Mouse (Mus musculus) liver, postnatal 0 days (tissue): ENCODE data around the gene Smarce1. TPM values are rescaled to one million over a fixed set of nuclear protein-coding genes. Genes with fewer than 3 reads are reported as not detected.
A peak's percentile ranks its signal among the peaks of the same experiment; 100 is the strongest.

Source experiments
- ATAC-seq: fragments of 200-750 bp; cut with Nextera tagmentation; 2 replicates; pipeline ENCODE4 v1.8.0; 2017; ENCODE audit warnings: mild to moderate bottlenecking, moderate library complexity
- DNase-seq: peaks from one replicate; pipeline ENCODE4 v3.0.0-alpha.2; 2016
- H3K27ac ChIP-seq: fragments of 300-500 bp; sonication (generic); 2 replicates; pipeline ENCODE4 v1.5.1; 2014; ENCODE audit warnings: antibody characterized with exemption, moderate library complexity, mild to moderate bottlenecking, low read depth
- H3K27me3 ChIP-seq: fragments of 300-500 bp; sonication (generic); 2 replicates; pipeline ENCODE4 v1.6.1; 2014; ENCODE audit warnings: low read length, control low read depth, mixed read lengths; ENCODE audit not compliant: insufficient read depth
- H3K36me3 ChIP-seq: fragments of 300-500 bp; sonication (generic); replicated peaks from 2 replicates; pipeline ENCODE4 v1.6.1; 2014; ENCODE audit warnings: mild to moderate bottlenecking, control low read depth, low read length, moderate library complexity, mixed read lengths; ENCODE audit not compliant: insufficient read depth
- H3K4me1 ChIP-seq: fragments of 300-500 bp; sonication (generic); 2 replicates; pipeline ENCODE4 v1.6.1; 2014; ENCODE audit warnings: antibody characterized with exemption, mild to moderate bottlenecking, control low read depth; ENCODE audit not compliant: insufficient read depth
- H3K4me2 ChIP-seq: fragments of 300-500 bp; sonication (generic); 2 replicates; pipeline ENCODE4 v1.6.1; 2014; ENCODE audit warnings: low read depth, mild to moderate bottlenecking, low read length, moderate library complexity, mixed read lengths
- H3K4me3 ChIP-seq: fragments of 300-500 bp; sonication (generic); 2 replicates; pipeline ENCODE4 v1.5.1; 2014; ENCODE audit warnings: low read depth, low read length
- H3K9ac ChIP-seq: fragments of 300-500 bp; sonication (generic); replicated peaks from 2 replicates; pipeline ENCODE4 v1.6.1; 2014; ENCODE audit warnings: mild to moderate bottlenecking, moderate library complexity
- H3K9me3 ChIP-seq: fragments of 300-500 bp; sonication (generic); 2 replicates; pipeline ENCODE4 v1.6.1; 2016; ENCODE audit warnings: mild to moderate bottlenecking, control low read depth, low read length, mixed read lengths
- CTCF ChIP-seq: sonication (generic); IDR thresholded peaks from 2 replicates; pipeline ENCODE4 v1.5.1; 2016; ENCODE audit warnings: antibody characterized with exemption, low read depth
- EP300 ChIP-seq: IDR thresholded peaks from 2 replicates; pipeline ENCODE4 v1.6.1; 2016; ENCODE audit warnings: antibody characterized with exemption, low read depth, mild to moderate bottlenecking
- WGBS: fragments of 180-500 bp; shearing (Covaris S2); extraction: QIAGEN DNeasy Blood & Tissue Kit; methylation state at CpG from one replicate; pipeline ENCODE4 v1.1.7; 2014; ENCODE audit not compliant: insufficient replicate concordance; 5-methylcytosine and 5-hydroxymethylcytosine counted together
- polyA plus RNA-seq: library from polyadenylated mRNA; unstranded; fragments of >200 nt; fragmentation: Nextera tagmentation; extraction: Ambion mirVana; gene quantifications from 2 replicates; pipeline ENCODE4 v1.2.1, GENCODE M21; 2015

The Smarce1 gene
- polyA plus RNA-seq, 1 experiment from 2014 or later: 61.0 TPM

DNA sequence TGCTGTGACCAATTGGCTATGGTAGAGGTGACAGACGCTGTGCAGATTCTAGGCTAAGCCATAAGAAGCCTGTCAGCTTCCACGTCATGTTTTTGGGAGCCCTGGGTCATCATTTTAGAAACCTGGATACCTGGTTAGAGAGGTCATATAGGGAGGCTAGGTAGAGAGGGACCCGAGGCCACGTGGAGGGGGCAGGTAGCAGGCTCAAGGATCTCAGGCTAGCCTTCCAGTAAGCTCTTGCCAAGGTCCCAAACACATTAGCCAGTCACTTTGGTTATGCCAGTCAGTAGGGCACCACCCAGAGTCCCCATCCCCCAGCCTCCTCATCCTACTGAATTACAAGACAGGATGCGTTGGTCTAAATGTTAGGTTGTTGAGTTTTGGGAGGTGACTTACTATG lies 11.2 kb upstream of the Smarce1 start:
- Histone ChIP-seq H3K9me3 (no peaks in the 10 kb centered on the region), H3K27me3 (no peaks in the 10 kb centered on the region), H3K36me3 (no peaks in the 10 kb centered on the region), H3K4me1 (peaks cover 9% of the 10 kb centered on the region), H3K4me3 (no peak overlapping the region), H3K4me2 (no peak overlapping the region), H3K27ac (no peak overlapping the region), H3K9ac (no peak overlapping the region)
- ATAC-seq (no peak), DNase-seq (no peak)
- 69% methylated on average over 5 of the region's 5 CpGs for WGBS
- no peak for TF ChIP-seq CTCF
- TF ChIP-seq EP300: no peak

DNA sequence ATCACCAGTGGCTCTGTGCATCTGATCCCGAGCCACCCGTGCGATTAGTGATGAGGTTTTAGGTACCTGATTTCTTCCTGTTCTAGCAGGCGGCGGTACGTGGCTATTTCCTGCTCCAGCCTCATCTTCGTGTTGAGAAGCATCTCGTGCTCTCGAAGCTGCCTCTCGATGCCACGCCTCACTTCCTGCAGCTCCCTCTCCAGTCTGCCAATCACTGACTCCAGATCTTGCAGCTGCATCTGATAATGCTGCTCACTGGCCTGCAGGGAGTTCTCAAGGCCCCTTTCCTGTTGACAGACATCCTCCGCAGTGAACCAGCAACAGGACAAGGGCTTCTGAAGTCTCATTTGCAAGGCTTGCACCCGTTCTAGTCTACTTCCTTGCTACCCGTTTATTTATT lies 7.7 kb upstream of the Smarce1 start:
- H3K27ac ChIP-seq: no peak overlapping the region
- no peak overlapping the region for H3K9ac ChIP-seq
- WGBS: 26% methylated on average over 14 of the region's 14 CpGs
- H3K4me2 ChIP-seq: no peak overlapping the region
- no peak for TF ChIP-seq CTCF
- H3K4me1 ChIP-seq: 0 out of 2 replicates have a peak, but pooled peaks cover 2% of the 10 kb centered on the region
- H3K36me3 ChIP-seq: no peaks in the 10 kb centered on the region
- H3K27me3 ChIP-seq: no peaks in the 10 kb centered on the region
- H3K4me3 ChIP-seq: no peak overlapping the region
- peak; percentile 36 for DNase-seq
- H3K9me3 ChIP-seq: no peaks in the 10 kb centered on the region
- peak; percentile 48; the same call in 1 of the 2 replicates for ATAC-seq

DNA sequence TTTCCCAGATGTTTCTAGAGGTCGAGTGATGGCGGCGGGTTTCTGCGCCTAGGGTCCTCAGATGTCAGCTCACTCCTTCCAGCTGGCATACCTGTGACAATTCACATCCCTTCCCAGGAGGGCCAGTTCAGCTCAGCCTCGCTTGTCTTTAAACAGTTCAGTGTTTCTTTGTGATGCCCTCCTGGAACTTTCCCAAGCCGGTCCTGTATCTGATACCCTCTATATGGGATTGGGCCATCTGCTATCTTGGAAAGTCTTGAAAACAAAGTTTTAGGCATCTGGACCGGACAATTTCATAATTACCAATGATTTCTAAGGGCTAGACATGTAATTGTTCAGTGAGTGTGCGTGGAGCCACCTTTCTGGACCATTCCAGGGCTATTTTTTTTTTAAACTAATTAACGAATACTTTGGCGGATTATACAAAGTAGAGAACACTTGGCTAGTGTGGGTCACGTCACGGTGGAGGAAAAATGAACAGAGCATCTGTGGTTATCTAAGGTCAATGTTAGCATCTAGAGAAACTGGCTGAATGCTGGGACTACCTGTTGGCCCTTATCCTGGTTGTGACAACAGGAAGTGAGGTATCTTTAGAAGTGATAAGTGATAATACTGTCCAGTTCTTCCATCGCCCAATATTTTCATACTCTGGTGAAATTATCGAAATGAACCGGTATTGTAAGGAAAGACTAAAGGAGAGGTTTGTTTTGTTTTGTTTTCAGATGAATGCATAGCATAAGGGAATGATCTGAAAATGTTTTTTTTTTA lies 416 bp upstream of the Smarce1 start:
- Histone ChIP-seq H3K27ac (peak overlapping the region; percentile 96), H3K27me3 (no peaks in the 10 kb centered on the region), H3K4me3 (peak overlapping the region; percentile 93), H3K4me1 (peaks cover 10% of the 10 kb centered on the region), H3K4me2 (peak overlapping the region; percentile 98), H3K9me3 (no peaks in the 10 kb centered on the region), H3K9ac (peak overlapping the region; percentile 98), H3K36me3 (peaks cover 13% of the 10 kb centered on the region)
- TF ChIP-seq EP300 (no peak), CTCF (no peak)
- DNase-seq (no peak), ATAC-seq (no peak; the same call in 1 of the 2 replicates)
- 29% methylated on average over 15 of the region's 15 CpGs for WGBS

DNA sequence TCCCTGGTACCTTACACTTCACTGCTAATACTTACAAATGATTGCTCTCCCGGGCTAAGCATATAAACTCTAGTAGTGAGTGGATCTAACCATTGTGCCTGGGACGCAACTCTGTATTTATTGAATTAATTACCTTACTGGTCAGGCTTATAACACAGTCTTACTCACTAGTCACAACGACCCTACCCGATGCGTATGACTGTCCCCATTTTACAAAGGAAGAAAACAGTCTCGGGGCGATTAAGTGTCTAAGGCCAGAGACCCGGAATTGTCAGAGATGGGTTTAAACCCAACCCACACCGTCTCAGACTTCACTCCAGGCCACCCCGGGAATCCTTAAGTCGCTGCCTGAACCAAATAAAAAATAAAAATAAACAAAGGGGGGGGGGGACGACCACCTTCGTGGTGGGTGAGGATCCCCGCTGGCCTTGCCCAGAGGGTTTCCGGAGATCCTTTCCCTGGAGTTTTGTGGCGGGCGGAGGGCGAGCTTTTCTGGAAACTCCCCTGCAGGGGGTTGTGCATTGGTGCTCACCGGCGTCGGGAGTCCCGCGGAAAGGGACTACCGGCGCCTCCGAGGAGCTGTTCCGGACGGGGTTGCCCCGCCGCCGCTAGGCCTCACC lies 1.1 kb downstream of the Smarce1 start:
- Histone ChIP-seq H3K9ac (peak overlapping the region; percentile 98), H3K4me1 (peaks cover 10% of the 10 kb centered on the region), H3K27me3 (no peaks in the 10 kb centered on the region), H3K36me3 (peaks cover 19% of the 10 kb centered on the region), H3K27ac (peak overlapping the region; percentile 96), H3K4me3 (peak overlapping the region; percentile 93), H3K4me2 (peak overlapping the region; percentile 98), H3K9me3 (no peaks in the 10 kb centered on the region)
- no peak for TF ChIP-seq CTCF
- TF ChIP-seq EP300: no peak
- ATAC-seq: peak; percentile 74
- DNase-seq: no peak
- under 1% methylated on average over 31 of the region's 31 CpGs for WGBS

DNA sequence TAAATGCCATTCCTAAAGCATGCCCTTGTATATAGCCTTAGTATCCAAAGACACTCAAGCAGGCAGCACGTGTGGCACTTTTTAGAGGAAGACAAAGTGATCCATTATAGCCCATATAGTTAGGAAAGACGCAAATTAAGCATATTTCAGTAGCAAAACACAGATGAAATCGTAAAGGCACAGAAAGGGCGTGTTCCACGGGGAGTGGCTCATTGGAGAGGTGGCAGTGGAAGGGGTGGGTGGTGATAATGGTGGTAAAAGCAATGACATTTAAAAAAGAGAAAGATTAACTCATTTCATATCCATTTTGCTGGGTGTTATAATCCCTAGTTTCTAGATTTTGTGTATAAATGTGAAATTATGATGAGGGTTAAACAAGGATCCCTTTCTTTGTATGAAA lies 4.5 kb downstream of the Smarce1 start:
- peak overlapping the region; percentile 52 for H3K4me2 ChIP-seq
- H3K36me3 ChIP-seq: peaks cover 39% of the 10 kb centered on the region
- no peaks in the 10 kb centered on the region for H3K27me3 ChIP-seq
- ATAC-seq: no peak
- H3K9me3 ChIP-seq: no peaks in the 10 kb centered on the region
- H3K4me3 ChIP-seq: no peak overlapping the region
- peaks cover 8% of the 10 kb centered on the region for H3K4me1 ChIP-seq
- no peak overlapping the region for H3K9ac ChIP-seq
- TF ChIP-seq CTCF: no peak
- no peak for TF ChIP-seq EP300
- DNase-seq: peak; percentile 30
- 61% methylated on average over 5 of the region's 5 CpGs for WGBS
- H3K27ac ChIP-seq: no peak overlapping the region

DNA sequence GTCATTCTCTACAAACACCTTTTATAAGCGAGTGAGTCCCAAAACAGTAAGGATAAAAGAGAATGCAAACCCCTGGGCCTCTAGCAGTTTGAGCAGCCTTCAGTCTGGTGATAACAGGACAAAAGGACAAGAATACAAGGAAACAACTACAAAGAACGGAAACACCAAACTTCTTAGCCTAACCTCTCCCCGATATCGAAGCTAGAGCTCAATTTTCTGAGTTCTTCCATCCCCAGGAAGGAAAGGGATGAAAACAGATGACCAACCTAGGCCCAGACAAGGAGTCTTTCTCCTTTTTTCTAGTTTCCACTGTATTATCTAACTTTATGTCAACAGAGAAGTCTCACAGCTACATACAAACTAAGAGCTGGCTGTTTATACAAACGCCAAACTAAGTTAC lies 7.5 kb downstream of the Smarce1 start:
- no peak for DNase-seq
- WGBS: 81% methylated on average over 5 of the region's 5 CpGs
- no peak overlapping the region for H3K9ac ChIP-seq
- H3K4me1 ChIP-seq: no peaks in the 10 kb centered on the region
- no peak overlapping the region for H3K4me2 ChIP-seq
- ATAC-seq: no peak
- H3K4me3 ChIP-seq: no peak overlapping the region
- H3K27me3 ChIP-seq: no peaks in the 10 kb centered on the region
- peaks cover 60% of the 10 kb centered on the region for H3K36me3 ChIP-seq
- no peaks in the 10 kb centered on the region for H3K9me3 ChIP-seq
- no peak overlapping the region for H3K27ac ChIP-seq
- TF ChIP-seq EP300 (no peak), CTCF (no peak)
